Mouse (Mus musculus): Measurements from ENCODE around the gene Efemp2.

GRCm38 (mm10) chr19:5424782-5425741, 48.7 kb upstream of the Efemp2 start, which contains the start of the genes Drap1 and AI837181:
- no peak for TF ChIP-seq CTCF (IDR thresholded peaks at IDR 0.05; ENCODE audit: insufficient read depth, low read length)
- peak; percentile 58; the same call in 1 of the 2 replicates for TF ChIP-seq POLR2A (IDR thresholded peaks at IDR 0.05; ENCODE audit: borderline replicate concordance, extremely low read depth, low read depth, low read length)
